Mouse (Mus musculus): ENCODE results near the gene Atg16l1.

Gene Atg16l1

DNA sequence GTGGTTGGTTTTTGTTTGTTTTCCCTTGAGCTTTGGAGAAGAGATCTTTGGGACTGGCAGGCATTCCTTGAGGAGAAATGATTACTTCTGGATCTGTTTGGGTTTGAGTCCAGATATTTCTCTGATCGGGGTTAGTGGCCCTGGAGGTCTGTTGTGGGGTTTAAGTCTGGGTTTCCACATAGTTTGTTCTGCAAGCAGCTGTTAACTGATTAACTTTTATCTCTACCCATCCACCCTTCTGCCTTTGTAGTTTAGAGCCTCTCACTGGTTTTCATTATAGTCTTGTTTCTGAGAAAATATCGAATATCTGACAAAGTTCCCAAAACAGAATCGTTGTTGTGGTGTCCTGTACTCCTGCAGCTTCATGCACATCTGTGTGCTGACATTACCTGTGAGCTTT lies 8.2 kb downstream of the Atg16l1 start:
- Histone ChIP-seq H3K36me3 (ENCODE audit: insufficient read depth, low read length) (peaks cover 99% of the 10 kb centered on the region), H3K4me1 (replicated peaks; ENCODE audit: low read depth, low read length) (peaks cover 17% of the 10 kb centered on the region), H3K9me3 (ENCODE audit: low read length) (no peaks in the 10 kb centered on the region), H3K27me3 (ENCODE audit: insufficient read depth, low read length) (no peaks in the 10 kb centered on the region), H3K4me3 (replicated peaks; ENCODE audit: low read length) (no peak overlapping the region)
- TF ChIP-seq NANOG (IDR thresholded peaks at IDR 0.05; ENCODE audit: borderline replicate concordance, low read length) = no peak
- no peak for TF ChIP-seq CTCF (conservative IDR thresholded peaks at IDR 0.05; ENCODE audit: low read length)
- TF ChIP-seq POU5F1 (IDR thresholded peaks at IDR 0.05; ENCODE audit: borderline replicate concordance, low read length) = no peak

DNA sequence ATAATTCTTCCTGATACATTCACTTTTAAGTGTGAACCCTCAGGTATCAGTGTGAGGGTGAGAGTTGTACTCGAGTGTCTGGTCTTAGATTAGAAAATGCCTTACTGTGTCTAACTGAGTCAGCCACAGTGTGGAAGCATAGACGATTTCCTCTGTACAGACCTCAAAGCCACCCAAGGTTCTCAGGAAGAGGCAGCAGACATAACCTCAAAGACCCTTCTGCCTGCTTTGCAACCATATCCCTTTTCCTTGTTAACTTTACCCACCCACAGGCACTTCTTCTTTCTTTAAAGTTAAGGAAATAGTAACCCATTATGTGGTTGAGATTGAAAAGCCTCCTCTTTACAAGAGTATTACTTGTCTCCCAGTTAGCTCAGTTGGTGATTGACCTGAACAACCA lies 10.1 kb downstream of the Atg16l1 start:
- peaks cover 17% of the 10 kb centered on the region for H3K4me1 ChIP-seq (replicated peaks; ENCODE audit: low read depth, low read length)
- no peaks in the 10 kb centered on the region for H3K9me3 ChIP-seq (ENCODE audit: low read length)
- TF ChIP-seq NANOG (IDR thresholded peaks at IDR 0.05; ENCODE audit: borderline replicate concordance, low read length) (no peak), CTCF (conservative IDR thresholded peaks at IDR 0.05; ENCODE audit: low read length) (no peak), POU5F1 (IDR thresholded peaks at IDR 0.05; ENCODE audit: borderline replicate concordance, low read length) (no peak)
- no peak overlapping the region for H3K4me3 ChIP-seq (replicated peaks; ENCODE audit: low read length)
- no peaks in the 10 kb centered on the region for H3K27me3 ChIP-seq (ENCODE audit: insufficient read depth, low read length)
- peaks cover 98% of the 10 kb centered on the region for H3K36me3 ChIP-seq (ENCODE audit: insufficient read depth, low read length)

DNA sequence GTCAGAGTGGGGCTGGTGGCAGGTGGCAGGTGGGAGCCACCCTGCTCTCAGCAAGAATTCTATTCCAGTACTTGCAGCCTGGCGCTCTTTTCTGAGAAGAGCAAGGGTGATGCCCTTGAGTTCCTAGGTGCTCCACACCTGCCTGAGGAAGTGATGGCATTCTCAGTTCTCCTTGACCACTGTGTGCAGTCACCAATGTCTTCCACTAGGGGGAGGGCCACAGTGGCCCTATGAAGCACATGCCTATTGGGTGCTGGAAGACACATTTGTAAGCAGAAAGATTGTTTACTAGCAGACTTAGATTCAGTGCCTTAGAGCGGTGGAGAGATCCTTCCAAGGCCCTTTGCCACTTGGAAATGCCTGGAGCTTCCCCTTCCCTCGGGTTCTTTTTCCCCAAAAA lies 10.6 kb downstream of the Atg16l1 start:
- Histone ChIP-seq H3K4me1 (replicated peaks; ENCODE audit: low read depth, low read length) (peaks cover 17% of the 10 kb centered on the region), H3K9me3 (ENCODE audit: low read length) (no peaks in the 10 kb centered on the region), H3K27me3 (ENCODE audit: insufficient read depth, low read length) (no peaks in the 10 kb centered on the region), H3K4me3 (replicated peaks; ENCODE audit: low read length) (no peak overlapping the region), H3K36me3 (ENCODE audit: insufficient read depth, low read length) (peaks cover 99% of the 10 kb centered on the region)
- TF ChIP-seq CTCF (conservative IDR thresholded peaks at IDR 0.05; ENCODE audit: low read length) = peak; percentile 90
- no peak for TF ChIP-seq NANOG (IDR thresholded peaks at IDR 0.05; ENCODE audit: borderline replicate concordance, low read length)

DNA sequence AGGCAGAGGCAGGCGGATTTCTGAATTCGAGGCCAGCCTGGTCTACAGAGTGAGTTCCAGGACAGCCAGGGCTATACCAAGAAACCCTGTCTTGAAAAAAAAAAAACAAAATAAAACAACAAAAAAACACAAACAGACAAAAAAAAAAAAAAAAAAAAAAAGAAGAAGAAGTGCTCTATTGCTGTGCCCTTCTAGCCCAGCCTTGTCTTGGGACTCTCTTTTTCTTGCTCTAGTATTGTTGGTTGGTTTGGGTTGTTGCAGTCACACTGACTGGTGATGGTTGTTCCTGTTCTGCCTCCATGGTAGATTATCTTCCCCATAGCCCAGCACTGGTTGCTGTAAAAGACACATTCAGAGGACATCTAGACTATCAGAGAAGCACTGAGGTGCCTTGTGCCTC lies 13.6 kb downstream of the Atg16l1 start:
- H3K4me3 ChIP-seq (replicated peaks; ENCODE audit: low read length) = no peak overlapping the region
- TF ChIP-seq NANOG (IDR thresholded peaks at IDR 0.05; ENCODE audit: borderline replicate concordance, low read length) (no peak), POU5F1 (IDR thresholded peaks at IDR 0.05; ENCODE audit: borderline replicate concordance, low read length) (no peak), CTCF (conservative IDR thresholded peaks at IDR 0.05; ENCODE audit: low read length) (no peak)
- peaks cover 4% of the 10 kb centered on the region; the same call in 1 of the 2 replicates for H3K9me3 ChIP-seq (ENCODE audit: low read length)
- peaks cover 97% of the 10 kb centered on the region for H3K36me3 ChIP-seq (ENCODE audit: insufficient read depth, low read length)
- H3K4me1 ChIP-seq (replicated peaks; ENCODE audit: low read depth, low read length) = peaks cover 5% of the 10 kb centered on the region; the same call in 1 of the 2 replicates
- H3K27me3 ChIP-seq (ENCODE audit: insufficient read depth, low read length) = no peaks in the 10 kb centered on the region

DNA sequence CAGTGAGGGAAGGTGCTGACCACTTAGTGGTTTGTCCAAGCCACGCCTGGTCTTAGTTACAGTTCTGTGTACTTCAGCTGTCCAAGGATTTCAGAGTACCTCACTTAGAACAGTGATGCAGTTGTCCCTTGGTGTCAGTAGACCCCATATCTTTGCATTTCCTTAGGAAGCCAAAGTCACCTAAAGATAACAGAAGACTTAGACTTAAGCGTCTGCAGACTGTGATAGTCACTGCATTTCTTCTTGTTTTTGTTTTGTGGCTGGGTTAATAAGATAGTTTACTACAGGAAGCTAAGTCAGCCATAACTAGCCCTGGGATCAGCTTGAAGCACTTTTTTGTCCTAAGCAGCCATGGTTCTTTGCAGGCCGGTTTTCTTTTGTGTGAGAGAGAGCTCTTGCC lies 14.8 kb downstream of the Atg16l1 start:
- TF ChIP-seq NANOG (IDR thresholded peaks at IDR 0.05; ENCODE audit: borderline replicate concordance, low read length) (no peak), POU5F1 (IDR thresholded peaks at IDR 0.05; ENCODE audit: borderline replicate concordance, low read length) (no peak), CTCF (conservative IDR thresholded peaks at IDR 0.05; ENCODE audit: low read length) (no peak)
- Histone ChIP-seq H3K4me3 (replicated peaks; ENCODE audit: low read length) (no peak overlapping the region), H3K36me3 (ENCODE audit: insufficient read depth, low read length) (peaks cover 97% of the 10 kb centered on the region), H3K4me1 (replicated peaks; ENCODE audit: low read depth, low read length) (peaks cover 5% of the 10 kb centered on the region; the same call in 1 of the 2 replicates), H3K27me3 (ENCODE audit: insufficient read depth, low read length) (no peaks in the 10 kb centered on the region), H3K9me3 (ENCODE audit: low read length) (peaks cover 4% of the 10 kb centered on the region; the same call in 1 of the 2 replicates)

DNA sequence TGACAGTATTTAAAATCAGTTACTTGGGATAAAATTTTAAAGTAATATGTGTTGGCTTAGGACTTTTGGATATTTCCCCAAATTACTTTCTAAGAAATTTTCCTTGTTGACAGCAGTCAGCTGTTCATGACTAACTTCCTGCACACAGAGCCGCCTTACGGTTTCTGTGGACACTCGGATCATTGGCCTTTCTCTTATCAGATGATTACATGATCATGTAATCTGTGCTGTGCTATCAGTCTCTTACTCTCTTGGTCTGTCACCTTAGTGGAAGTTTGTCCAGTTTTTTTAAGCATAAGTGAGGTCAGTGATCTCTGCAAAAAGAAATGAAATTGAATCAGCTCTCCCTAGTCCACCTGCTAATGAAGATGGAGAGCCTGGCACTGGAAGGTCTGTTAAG lies 16.1 kb downstream of the Atg16l1 start:
- Histone ChIP-seq H3K27me3 (ENCODE audit: insufficient read depth, low read length) (no peaks in the 10 kb centered on the region), H3K9me3 (ENCODE audit: low read length) (peaks cover 4% of the 10 kb centered on the region; the same call in 1 of the 2 replicates), H3K4me1 (replicated peaks; ENCODE audit: low read depth, low read length) (0 out of 2 replicates have a peak, but pooled peaks cover 5% of the 10 kb centered on the region), H3K4me3 (replicated peaks; ENCODE audit: low read length) (no peak overlapping the region), H3K36me3 (ENCODE audit: insufficient read depth, low read length) (peaks cover 97% of the 10 kb centered on the region)
- TF ChIP-seq POU5F1 (IDR thresholded peaks at IDR 0.05; ENCODE audit: borderline replicate concordance, low read length) (no peak), NANOG (IDR thresholded peaks at IDR 0.05; ENCODE audit: borderline replicate concordance, low read length) (no peak), CTCF (conservative IDR thresholded peaks at IDR 0.05; ENCODE audit: low read length) (no peak)

DNA sequence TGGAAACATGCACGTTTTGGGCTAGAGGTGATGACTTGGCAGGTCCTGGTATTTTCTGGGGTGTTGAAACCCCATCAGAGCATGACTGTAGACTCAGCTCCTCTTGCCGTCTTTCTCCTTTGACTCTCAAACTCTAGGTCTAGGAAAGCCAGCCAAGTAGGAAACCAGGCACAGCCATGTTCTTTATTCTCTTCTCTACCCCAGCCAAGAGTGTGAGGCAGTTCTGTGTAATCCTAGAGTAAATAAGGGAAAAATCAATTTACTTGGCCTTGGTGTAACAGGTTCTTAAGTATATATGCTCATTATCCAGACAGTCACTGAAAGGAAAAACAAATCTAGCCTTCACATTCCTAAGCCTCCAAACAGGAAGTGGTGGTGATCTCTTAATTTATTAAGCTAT lies 17.7 kb downstream of the Atg16l1 start:
- no peak overlapping the region for H3K4me3 ChIP-seq (replicated peaks; ENCODE audit: low read length)
- no peak for TF ChIP-seq CTCF (conservative IDR thresholded peaks at IDR 0.05; ENCODE audit: low read length)
- no peak for TF ChIP-seq NANOG (IDR thresholded peaks at IDR 0.05; ENCODE audit: borderline replicate concordance, low read length)
- no peak for TF ChIP-seq POU5F1 (IDR thresholded peaks at IDR 0.05; ENCODE audit: borderline replicate concordance, low read length)
- H3K27me3 ChIP-seq (ENCODE audit: insufficient read depth, low read length) = no peaks in the 10 kb centered on the region

DNA sequence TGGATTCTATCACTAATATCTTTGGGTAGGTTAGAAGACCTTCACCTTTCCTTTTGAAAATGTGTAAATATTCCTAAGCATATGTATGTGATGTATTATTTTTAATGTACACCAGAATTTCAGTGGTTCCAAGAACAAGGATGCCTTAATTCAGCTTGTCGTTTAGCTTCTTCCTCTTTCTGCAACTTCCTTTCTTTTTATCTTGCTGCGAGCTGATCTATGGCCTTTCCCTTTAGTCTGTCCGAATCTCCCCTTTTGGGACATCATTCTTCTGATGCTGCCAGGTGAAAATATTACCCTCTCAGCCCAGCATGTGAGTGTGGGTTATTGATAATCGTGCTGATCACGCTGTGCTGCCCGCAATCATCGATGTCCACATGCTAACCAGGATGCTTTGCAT lies 19.2 kb downstream of the Atg16l1 start:
- Histone ChIP-seq H3K4me1 (replicated peaks; ENCODE audit: low read depth, low read length) (0 out of 2 replicates have a peak, but pooled peaks cover 5% of the 10 kb centered on the region), H3K4me3 (replicated peaks; ENCODE audit: low read length) (no peak overlapping the region), H3K9me3 (ENCODE audit: low read length) (peaks cover 4% of the 10 kb centered on the region; the same call in 1 of the 2 replicates), H3K36me3 (ENCODE audit: insufficient read depth, low read length) (peaks cover 98% of the 10 kb centered on the region), H3K27me3 (ENCODE audit: insufficient read depth, low read length) (no peaks in the 10 kb centered on the region)
- TF ChIP-seq NANOG (IDR thresholded peaks at IDR 0.05; ENCODE audit: borderline replicate concordance, low read length) = no peak
- TF ChIP-seq CTCF (conservative IDR thresholded peaks at IDR 0.05; ENCODE audit: low read length) = no peak
- TF ChIP-seq POU5F1 (IDR thresholded peaks at IDR 0.05; ENCODE audit: borderline replicate concordance, low read length) = no peak

More for the DNA sequence above, 17.7 kb downstream of the Atg16l1 start:
- Histone ChIP-seq H3K9me3 (ENCODE audit: low read length) (peaks cover 4% of the 10 kb centered on the region; the same call in 1 of the 2 replicates), H3K36me3 (ENCODE audit: insufficient read depth, low read length) (peaks cover 97% of the 10 kb centered on the region), H3K4me1 (replicated peaks; ENCODE audit: low read depth, low read length) (0 out of 2 replicates have a peak, but pooled peaks cover 5% of the 10 kb centered on the region)

DNA sequence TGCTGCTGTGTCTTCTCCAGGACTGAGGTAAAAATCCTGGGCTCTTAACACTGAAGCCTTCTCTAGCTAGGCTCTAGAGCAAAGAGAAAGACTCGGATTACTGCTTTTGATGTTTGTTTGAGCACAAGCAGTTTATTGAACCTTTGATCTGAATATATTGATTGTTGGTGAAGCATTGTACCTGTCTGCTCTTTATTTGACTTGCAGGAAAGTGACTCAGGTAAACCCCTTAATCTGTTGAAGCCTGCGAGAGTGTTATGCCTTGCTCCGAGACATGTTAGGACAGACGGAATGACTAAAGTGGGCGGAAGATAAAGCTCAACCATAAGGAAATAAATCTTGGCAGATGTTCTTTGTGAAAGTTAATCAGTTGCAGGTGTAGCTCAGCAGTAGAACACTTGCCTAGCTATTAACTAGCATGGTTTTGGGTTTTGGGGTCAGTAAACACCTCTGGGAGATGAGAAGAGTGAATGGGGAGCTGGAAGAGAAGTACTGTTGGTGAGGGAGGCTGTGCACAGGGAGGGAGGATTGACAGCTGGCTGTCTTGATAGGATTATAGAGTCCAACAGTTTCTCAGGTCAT lies 23.6 kb downstream of the Atg16l1 start:
- Histone ChIP-seq H3K9me3 (ENCODE audit: low read length) (no peaks in the 10 kb centered on the region), H3K27me3 (ENCODE audit: insufficient read depth, low read length) (no peaks in the 10 kb centered on the region), H3K4me1 (replicated peaks; ENCODE audit: low read depth, low read length) (no peaks in the 10 kb centered on the region), H3K4me3 (replicated peaks; ENCODE audit: low read length) (no peak overlapping the region), H3K36me3 (ENCODE audit: insufficient read depth, low read length) (peaks cover 99% of the 10 kb centered on the region)
- no peak for TF ChIP-seq POU5F1 (IDR thresholded peaks at IDR 0.05; ENCODE audit: borderline replicate concordance, low read length)
- no peak for TF ChIP-seq NANOG (IDR thresholded peaks at IDR 0.05; ENCODE audit: borderline replicate concordance, low read length)

All from E14TG2a.4 (cell line).